Mouse (Mus musculus) fibroblast of lung, adult 2 months (primary cell): ENCODE data around the gene Gm45808.
"Not testable (repeated sequence)": the region's sequence is repeated elsewhere in the genome, so short reads cannot be mapped to it uniquely, and the experiment has no call there.

ENCODE experiments used
- DNase-seq: peaks from one replicate; pipeline ENCODE4 v3.0.0-alpha.2; 2011; ENCODE audit warnings: low read depth

The Gm45808 gene

DNA sequence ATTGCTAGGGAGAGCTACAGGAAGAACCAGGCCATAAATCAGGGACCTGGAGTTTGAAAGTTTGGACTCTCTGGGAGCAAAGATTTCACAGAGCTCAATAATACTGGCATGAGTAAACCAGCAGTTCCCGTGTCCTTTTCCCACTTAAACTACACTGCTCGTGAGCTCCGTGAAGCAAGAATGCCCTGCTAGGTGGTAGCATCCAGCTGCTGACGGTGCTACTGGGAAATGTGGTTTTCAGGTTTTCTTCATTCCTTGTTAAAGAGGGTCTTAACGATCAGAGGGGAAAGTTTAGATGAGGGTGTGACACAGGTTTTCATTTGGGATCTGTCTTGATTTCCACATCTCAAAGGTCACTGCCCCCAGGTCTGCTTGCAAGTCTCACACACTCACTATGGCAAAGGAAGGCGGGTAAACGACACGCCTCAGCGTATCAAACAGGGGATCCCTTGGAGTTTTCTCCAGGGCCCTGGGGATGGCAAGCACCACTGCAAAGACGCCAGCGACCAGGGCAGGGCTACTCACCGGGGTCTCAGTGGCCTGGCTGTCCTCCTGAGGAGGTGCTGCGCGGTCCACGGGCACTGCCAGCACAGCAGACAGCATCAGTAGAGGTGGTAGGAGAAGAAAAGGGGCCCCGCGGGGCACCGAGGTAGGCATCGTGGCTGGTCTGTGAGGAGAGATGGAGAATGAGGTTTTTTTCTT, 22.7 kb upstream of the Gm45808 start:
- no peak for DNase-seq

- DNase-seq, result no peak
These were observed 21.9 kb upstream of the Gm45808 start for GRCm38 (mm10) chr7:45508561-45508960.

DNA sequence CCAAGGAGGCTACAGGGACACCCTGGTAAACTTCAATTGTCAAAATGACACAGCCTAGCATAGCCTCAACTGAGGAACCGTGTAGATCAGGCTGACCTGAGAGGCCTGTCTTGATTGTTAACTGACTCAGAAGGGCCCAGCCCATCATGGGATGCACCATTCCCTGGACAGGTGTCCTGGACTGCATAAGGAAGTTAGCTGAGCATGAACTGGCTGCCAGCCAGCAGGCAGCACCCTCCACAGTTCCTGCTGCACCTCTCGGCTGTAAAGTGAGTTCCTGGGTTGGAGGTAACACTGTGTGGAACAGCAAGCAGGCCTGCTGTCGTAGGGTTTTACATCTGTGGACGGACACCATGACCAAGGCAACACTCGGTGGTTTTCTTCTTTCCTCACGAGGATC, 21.0 kb upstream of the Gm45808 start:
- no peak for DNase-seq

GRCm38 (mm10) chr7:45498427-45498826, 11.8 kb upstream of the Gm45808 start:
- no peak for DNase-seq

DNA sequence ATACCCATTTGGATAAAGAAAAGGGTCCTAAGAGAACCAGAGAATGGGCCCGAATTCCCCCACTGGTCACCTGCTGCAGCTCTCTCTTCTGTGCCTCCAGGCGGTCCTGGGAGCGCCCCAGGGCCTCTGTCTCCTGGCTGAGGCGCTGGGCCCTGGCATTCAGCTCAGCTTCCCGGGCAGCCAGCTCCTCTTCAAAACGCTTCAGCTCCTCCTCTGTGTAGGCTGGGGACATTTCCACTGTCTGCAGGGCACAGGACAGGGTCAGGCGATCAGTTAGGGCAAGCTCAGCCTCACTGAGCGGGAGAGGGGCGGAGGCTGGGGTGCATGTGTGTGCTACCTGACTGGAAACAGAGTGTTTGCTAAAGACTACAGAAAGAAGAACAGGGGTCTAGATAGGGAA, 7.9 kb upstream of the Gm45808 start:
- DNase-seq, result no peak

- no peak for DNase-seq
These were observed 6.3 kb upstream of the Gm45808 start for GRCm38 (mm10) chr7:45492951-45493350.

GRCm38 (mm10) chr7:45492225-45492844, 5.7 kb upstream of the Gm45808 start:
- no peak for DNase-seq

DNA sequence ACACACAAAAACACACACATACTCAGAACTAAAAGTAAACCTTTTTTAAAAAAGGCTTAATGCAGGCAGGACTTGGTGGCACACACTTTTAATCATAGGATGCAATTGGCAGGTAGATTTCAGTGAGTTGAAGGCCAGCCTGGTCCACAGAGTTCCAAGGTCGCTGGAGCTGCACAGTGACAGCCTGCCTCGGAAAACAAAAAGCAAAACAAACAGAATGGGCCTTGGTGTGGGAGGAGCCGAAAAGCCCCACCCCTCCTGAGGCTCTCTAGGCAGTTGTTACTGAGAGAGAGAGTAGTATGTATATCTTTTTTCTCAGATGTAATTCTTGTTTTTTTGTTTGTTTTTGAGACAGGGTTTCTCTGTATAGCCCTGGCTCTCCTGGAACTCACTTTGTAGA, 4.7 kb upstream of the Gm45808 start:
- no peak for DNase-seq

DNA sequence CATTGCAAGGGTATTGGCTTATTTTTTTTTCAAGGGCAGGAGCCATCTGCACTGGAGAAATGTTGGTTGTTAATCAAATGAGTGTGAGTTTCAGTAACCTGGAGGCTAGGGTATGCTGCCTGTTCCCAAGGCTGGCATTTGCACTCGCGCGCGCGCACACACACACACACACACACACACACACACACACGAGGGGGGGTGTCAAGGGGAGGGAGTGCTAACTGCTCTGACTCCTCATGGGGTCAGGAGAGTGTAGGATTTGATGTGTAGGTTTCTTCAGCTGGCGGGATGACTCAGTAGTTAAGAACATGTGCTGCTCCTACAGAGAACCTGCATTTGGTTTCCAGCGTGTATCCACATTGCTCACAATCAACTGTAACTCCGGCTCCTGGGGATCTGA, 4.2 kb upstream of the Gm45808 start:
- no peak for DNase-seq

DNA sequence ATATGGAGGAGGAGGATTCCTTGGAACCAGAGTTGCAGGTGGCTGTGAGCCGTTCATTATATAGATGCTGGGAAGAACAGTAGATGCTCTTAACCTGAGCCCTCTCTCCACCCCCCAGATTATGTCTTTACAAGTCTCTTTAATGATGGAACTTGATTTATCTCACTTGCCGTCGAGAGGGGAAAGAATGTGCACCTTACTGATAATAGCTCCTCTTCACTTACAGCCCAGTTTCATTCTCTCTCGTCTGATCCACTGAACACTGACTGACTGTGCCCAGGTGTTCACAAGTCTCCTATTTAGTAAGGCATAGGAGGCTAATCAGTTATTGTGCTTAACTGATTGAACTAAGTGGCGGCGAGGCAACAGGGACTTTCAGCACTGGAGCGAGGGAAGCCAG, 3.0 kb upstream of the Gm45808 start:
- no peak for DNase-seq

- no peak for DNase-seq
These were observed 1.9 kb upstream of the Gm45808 start, which contains the start of gene Dhdh for GRCm38 (mm10) chr7:45488293-45489204. TSS of gene Dhdh (minus strand) at chr7:45488805.

DNA sequence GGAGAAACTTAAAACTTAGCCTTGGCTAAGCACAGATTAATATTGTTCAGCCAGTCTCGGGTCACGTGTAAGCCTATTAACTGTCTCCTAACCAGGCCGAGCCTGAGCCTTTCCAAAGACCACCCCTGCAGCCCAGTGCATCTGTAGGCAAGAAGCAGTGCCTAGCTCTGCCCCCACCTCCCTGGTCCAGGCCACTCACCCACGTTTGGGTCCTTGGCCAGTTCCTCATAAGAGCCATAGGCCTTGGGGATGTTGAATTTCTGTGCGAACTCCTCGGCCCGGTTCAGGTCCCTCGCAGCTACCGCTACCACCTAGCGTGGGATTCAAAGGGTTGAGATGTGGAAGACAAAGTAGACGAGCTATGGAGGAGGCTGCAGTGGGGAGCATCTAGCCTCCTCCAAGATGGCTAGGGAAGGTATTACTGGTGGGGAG, 1.3 kb upstream of the Gm45808 start:
- DNase-seq, result no peak

GRCm38 (mm10) chr7:45486158-45486557, 453 bp downstream of the Gm45808 start:
- no peak for DNase-seq

GRCm38 (mm10) chr7:45484985-45485384, 1.6 kb downstream of the Gm45808 start:
- DNase-seq, result not testable (repeated sequence)

DNA sequence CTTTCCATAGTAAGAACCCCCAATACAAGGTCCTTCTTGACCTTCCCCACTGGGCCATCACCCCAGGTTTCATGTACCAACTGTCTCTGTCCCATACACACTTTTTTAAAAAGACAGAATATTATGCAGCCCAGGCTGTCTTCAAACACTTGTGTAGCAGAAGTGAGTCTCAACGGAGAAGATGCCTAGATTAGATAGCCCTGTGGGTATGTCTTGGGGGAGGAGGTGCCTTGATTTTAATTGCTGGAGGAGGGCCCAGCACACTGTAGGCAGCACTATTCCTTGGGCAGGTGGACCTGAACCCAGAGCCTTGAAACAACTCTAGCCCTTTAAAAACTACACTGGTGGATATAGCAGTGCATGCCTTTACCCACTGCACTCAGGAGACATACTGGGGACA, 4.4 kb downstream of the Gm45808 start:
- no peak for DNase-seq

GRCm38 (mm10) chr7:45481374-45481927, 5.2 kb downstream of the Gm45808 start, which contains the start of gene Tulp2:
TSS of gene Tulp2 (plus strand) at chr7:45481877.
- DNase-seq, result no peak

DNA sequence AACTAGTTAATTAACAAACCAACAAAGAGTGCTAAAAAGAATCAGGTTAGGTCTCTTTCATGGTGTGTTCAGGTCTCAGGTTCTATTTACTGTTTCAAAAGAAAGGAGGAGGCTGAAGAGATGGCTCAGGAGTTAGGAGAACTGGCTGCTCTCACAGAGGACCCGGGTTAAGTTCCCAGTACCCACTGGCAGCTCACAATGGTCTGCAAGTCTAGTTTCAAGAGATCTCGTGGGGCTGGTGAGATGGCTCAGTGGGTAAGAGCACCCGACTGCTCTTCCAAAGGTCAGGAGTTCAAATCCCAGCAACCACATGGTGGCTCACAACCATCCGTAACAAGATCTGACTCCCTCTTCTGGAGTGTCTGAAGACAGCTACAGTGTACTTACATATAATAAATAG, 6.3 kb downstream of the Gm45808 start:
- not testable (repeated sequence) for DNase-seq

GRCm38 (mm10) chr7:45478774-45479173, 7.8 kb downstream of the Gm45808 start:
- DNase-seq, result no peak

DNA sequence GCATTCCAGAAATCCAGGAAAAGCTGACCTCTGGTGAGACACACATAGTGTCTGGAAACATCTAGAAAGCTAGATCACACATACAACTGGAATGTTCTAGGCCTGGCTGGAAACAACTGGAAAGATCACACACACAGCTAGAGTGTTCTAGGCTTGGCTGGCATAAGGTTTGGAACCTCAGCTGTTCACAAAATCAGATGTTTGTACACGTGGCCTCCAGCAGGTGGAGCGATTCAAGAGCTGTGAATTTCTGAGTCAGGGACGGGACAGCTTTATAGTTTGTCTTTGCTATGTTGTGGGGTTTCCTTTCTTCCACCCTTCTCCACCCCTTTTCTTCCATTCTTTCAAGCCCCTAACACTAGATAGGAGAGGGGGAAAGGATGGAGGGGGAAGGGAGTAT, 9.6 kb downstream of the Gm45808 start:
- no peak for DNase-seq

DNA sequence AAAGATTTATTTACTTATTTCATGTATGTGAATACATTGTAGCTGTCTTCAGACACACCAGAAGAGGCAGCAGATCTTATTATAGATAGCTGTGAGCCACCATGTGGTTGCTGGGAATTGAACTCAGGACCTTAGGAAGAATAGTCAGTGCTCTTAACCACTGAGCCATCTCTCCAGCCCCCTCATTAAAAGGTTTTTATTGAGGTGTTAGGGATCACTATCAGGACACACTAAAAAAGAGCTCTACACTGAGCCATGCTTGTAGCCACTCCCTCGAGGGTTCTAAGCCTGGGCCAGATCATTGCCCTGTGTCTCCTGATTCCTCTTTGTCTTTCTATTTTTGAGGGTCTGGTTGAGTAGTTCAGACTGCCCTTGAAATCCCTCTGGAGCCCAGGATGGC, 10.2 kb downstream of the Gm45808 start:
- DNase-seq, result no peak

GRCm38 (mm10) chr7:45475291-45475969, 11.2 kb downstream of the Gm45808 start:
- no peak for DNase-seq

DNA sequence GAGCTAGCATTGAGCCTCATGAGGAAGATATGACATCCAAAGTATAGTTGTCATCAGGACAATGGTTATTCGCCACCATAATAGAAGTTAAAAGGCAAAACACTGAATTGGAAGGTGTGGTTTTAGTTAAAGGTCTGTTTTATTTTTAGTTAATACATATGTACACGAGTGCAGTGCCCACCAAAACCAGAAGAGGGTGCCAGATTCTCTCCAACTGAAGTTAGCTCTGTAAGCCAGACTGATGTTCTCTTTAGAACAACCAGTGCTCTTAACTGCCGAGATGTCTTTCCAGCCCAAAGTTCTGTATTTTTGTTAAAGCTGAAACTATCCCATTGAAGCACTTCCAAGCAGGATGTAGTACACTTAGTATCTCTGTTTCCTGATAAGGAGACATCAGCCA, 15.7 kb downstream of the Gm45808 start:
- no peak for DNase-seq
